Mouse (Mus musculus): ENCODE measurements around the gene March2. TPM values are rescaled to one million over a fixed set of nuclear protein-coding genes. Genes with fewer than 3 reads are reported as not detected.

March2 gene
- polyA plus RNA-seq (2014; fragmentation: Illumina TruSeq; extraction: RNeasy Lipid Tissue Mini Kit (QIAGEN cat#74804); ENCODE audit: low read depth, low replicate concordance), result 39.7 TPM

GRCm38 (mm10) chr17:33718384-33718881, at the start of gene March2:
March2 (minus strand) TSS chr17:33718670.

GRCm38 (mm10) chr17:33760255-33761165, 42.0 kb upstream of the March2 start, which contains the start of gene Rab11b:
Rab11b (minus strand) TSS chr17:33760530.

DNA sequence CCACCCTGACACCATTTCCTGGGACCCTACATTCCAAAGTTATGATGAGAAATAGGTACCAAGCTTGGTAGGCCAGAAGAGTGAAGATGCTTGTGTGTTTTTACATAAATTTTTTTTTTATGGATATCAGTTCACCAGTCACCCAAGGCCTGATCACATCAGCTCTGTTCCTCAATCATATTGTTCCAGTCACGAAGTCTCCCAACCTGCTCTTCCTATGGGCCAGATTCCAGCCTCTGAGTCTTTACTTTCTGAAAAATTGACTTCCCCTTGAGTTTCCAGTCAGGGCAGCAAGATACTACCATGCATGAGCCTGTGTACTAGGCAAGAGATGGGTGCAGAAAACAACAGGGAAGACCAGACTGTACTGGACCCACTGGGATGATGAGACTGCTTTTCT, 31.7 kb downstream of the March2 start, which contains the start of gene Hnrnpm:
Gene Hnrnpm (minus strand): TSS at position 101 of the 400 bp plus-strand sequence.

GRCm38 (mm10) chr17:33637516-33638276, 80.8 kb downstream of the March2 start, which contains the start of gene Pram1:
Pram1 (plus strand) TSS chr17:33638056.

Other genes starting within 250 kb of the March2 start
- gene Adamts10, start 194.5 kb downstream of the March2 start, polyA plus RNA-seq (2014; fragmentation: Illumina TruSeq; extraction: RNeasy Lipid Tissue Mini Kit (QIAGEN cat#74804); ENCODE audit: low read depth, low replicate concordance), result 3.8 TPM
- gene Myo1f, start 163.0 kb downstream of the March2 start, polyA plus RNA-seq (2014; fragmentation: Illumina TruSeq; extraction: RNeasy Lipid Tissue Mini Kit (QIAGEN cat#74804); ENCODE audit: low read depth, low replicate concordance), result 0.82 TPM
- gene Zfp414, start 89.6 kb downstream of the March2 start, polyA plus RNA-seq (2014; fragmentation: Illumina TruSeq; extraction: RNeasy Lipid Tissue Mini Kit (QIAGEN cat#74804); ENCODE audit: low read depth, low replicate concordance), result 2.3 TPM
- gene Pram1, start 80.6 kb downstream of the March2 start, polyA plus RNA-seq (2014; fragmentation: Illumina TruSeq; extraction: RNeasy Lipid Tissue Mini Kit (QIAGEN cat#74804); ENCODE audit: low read depth, low replicate concordance), result not detected
- gene Hnrnpm, start 31.8 kb downstream of the March2 start, polyA plus RNA-seq (2014; fragmentation: Illumina TruSeq; extraction: RNeasy Lipid Tissue Mini Kit (QIAGEN cat#74804); ENCODE audit: low read depth, low replicate concordance), result 396 TPM
- 40.2 TPM for gene Rab11b, start 41.9 kb upstream of the March2 start, polyA plus RNA-seq (2014; fragmentation: Illumina TruSeq; extraction: RNeasy Lipid Tissue Mini Kit (QIAGEN cat#74804); ENCODE audit: low read depth, low replicate concordance)
- gene Angptl4, start 63.2 kb upstream of the March2 start, polyA plus RNA-seq (2014; fragmentation: Illumina TruSeq; extraction: RNeasy Lipid Tissue Mini Kit (QIAGEN cat#74804); ENCODE audit: low read depth, low replicate concordance), result 4.9 TPM
- 17.0 TPM for gene Kank3, start 91.8 kb upstream of the March2 start, polyA plus RNA-seq (2014; fragmentation: Illumina TruSeq; extraction: RNeasy Lipid Tissue Mini Kit (QIAGEN cat#74804); ENCODE audit: low read depth, low replicate concordance)
- 62.1 TPM for gene Rps28, start 105.9 kb upstream of the March2 start, polyA plus RNA-seq (2014; fragmentation: Illumina TruSeq; extraction: RNeasy Lipid Tissue Mini Kit (QIAGEN cat#74804); ENCODE audit: low read depth, low replicate concordance)
- gene Ndufa7, start 105.9 kb upstream of the March2 start, polyA plus RNA-seq (2014; fragmentation: Illumina TruSeq; extraction: RNeasy Lipid Tissue Mini Kit (QIAGEN cat#74804); ENCODE audit: low read depth, low replicate concordance), result 29.1 TPM
- gene Cd320, start 124.4 kb upstream of the March2 start, polyA plus RNA-seq (2014; fragmentation: Illumina TruSeq; extraction: RNeasy Lipid Tissue Mini Kit (QIAGEN cat#74804); ENCODE audit: low read depth, low replicate concordance), result 7.3 TPM
- not detected for gene Gm7029, start 155.2 kb upstream of the March2 start, polyA plus RNA-seq (2014; fragmentation: Illumina TruSeq; extraction: RNeasy Lipid Tissue Mini Kit (QIAGEN cat#74804); ENCODE audit: low read depth, low replicate concordance)
- not detected for gene Kifc1, start 172.0 kb upstream of the March2 start, polyA plus RNA-seq (2014; fragmentation: Illumina TruSeq; extraction: RNeasy Lipid Tissue Mini Kit (QIAGEN cat#74804); ENCODE audit: low read depth, low replicate concordance)
- not detected for gene Platr17, start 186.5 kb upstream of the March2 start, polyA plus RNA-seq (2014; fragmentation: Illumina TruSeq; extraction: RNeasy Lipid Tissue Mini Kit (QIAGEN cat#74804); ENCODE audit: low read depth, low replicate concordance)
- 9.9 TPM for gene Daxx, start 190.7 kb upstream of the March2 start, polyA plus RNA-seq (2014; fragmentation: Illumina TruSeq; extraction: RNeasy Lipid Tissue Mini Kit (QIAGEN cat#74804); ENCODE audit: low read depth, low replicate concordance)
- gene Tapbp, start 197.2 kb upstream of the March2 start, polyA plus RNA-seq (2014; fragmentation: Illumina TruSeq; extraction: RNeasy Lipid Tissue Mini Kit (QIAGEN cat#74804); ENCODE audit: low read depth, low replicate concordance), result 43.1 TPM
- gene Zbtb22, start 197.2 kb upstream of the March2 start, polyA plus RNA-seq (2014; fragmentation: Illumina TruSeq; extraction: RNeasy Lipid Tissue Mini Kit (QIAGEN cat#74804); ENCODE audit: low read depth, low replicate concordance), result 1.3 TPM
- 3.8 TPM for gene Rgl2, start 210.9 kb upstream of the March2 start, polyA plus RNA-seq (2014; fragmentation: Illumina TruSeq; extraction: RNeasy Lipid Tissue Mini Kit (QIAGEN cat#74804); ENCODE audit: low read depth, low replicate concordance)
- gene Pfdn6, start 221.7 kb upstream of the March2 start, polyA plus RNA-seq (2014; fragmentation: Illumina TruSeq; extraction: RNeasy Lipid Tissue Mini Kit (QIAGEN cat#74804); ENCODE audit: low read depth, low replicate concordance), result 14.8 TPM
- gene Wdr46, start 222.0 kb upstream of the March2 start, polyA plus RNA-seq (2014; fragmentation: Illumina TruSeq; extraction: RNeasy Lipid Tissue Mini Kit (QIAGEN cat#74804); ENCODE audit: low read depth, low replicate concordance), result 0.70 TPM
- gene B3galt4, start 232.8 kb upstream of the March2 start, polyA plus RNA-seq (2014; fragmentation: Illumina TruSeq; extraction: RNeasy Lipid Tissue Mini Kit (QIAGEN cat#74804); ENCODE audit: low read depth, low replicate concordance), result 0.35 TPM
- gene Vps52, start 237.1 kb upstream of the March2 start, polyA plus RNA-seq (2014; fragmentation: Illumina TruSeq; extraction: RNeasy Lipid Tissue Mini Kit (QIAGEN cat#74804); ENCODE audit: low read depth, low replicate concordance), result 6.1 TPM
- 17.8 TPM for gene Rps18, start 237.3 kb upstream of the March2 start, polyA plus RNA-seq (2014; fragmentation: Illumina TruSeq; extraction: RNeasy Lipid Tissue Mini Kit (QIAGEN cat#74804); ENCODE audit: low read depth, low replicate concordance)

Data from adrenal gland, adult 10 weeks (tissue).